Mouse (Mus musculus) layer of hippocampus, adult 2 months (tissue): ENCODE data around the gene Scn8a. TPM values are rescaled to one million over a fixed set of nuclear protein-coding genes. Genes with fewer than 3 reads are reported as not detected.

Experiments used
- DNase-seq, 2 experiments: peaks; one replicate each; pipeline ENCODE4 v3.0.0; 2022; ENCODE audit warnings: low spot score in 2 of 2
- H3K27ac ChIP-seq: fragments of 200-600 bp; 2 replicates; pipeline ENCODE4 v1.8.1; 2022
- H3K4me3 ChIP-seq: fragments of 200-600 bp; 2 replicates; pipeline ENCODE4 v1.8.1; 2022; ENCODE audit warnings: mild to moderate bottlenecking
- CTCF ChIP-seq: fragments of 200-600 bp; conservative IDR thresholded peaks from 2 replicates; pipeline ENCODE4 v1.8.1; 2022; ENCODE audit warnings: antibody characterized with exemption, mild to moderate bottlenecking, moderate library complexity
- total RNA-seq, 2 experiments: library from RNA; stranded (reverse); gene quantifications; 2 replicates each; pipeline ENCODE4 v1.2.3; 2021

Gene Scn8a
- total RNA-seq, 2 experiments from 2014 or later = 245 to 263 TPM

DNA sequence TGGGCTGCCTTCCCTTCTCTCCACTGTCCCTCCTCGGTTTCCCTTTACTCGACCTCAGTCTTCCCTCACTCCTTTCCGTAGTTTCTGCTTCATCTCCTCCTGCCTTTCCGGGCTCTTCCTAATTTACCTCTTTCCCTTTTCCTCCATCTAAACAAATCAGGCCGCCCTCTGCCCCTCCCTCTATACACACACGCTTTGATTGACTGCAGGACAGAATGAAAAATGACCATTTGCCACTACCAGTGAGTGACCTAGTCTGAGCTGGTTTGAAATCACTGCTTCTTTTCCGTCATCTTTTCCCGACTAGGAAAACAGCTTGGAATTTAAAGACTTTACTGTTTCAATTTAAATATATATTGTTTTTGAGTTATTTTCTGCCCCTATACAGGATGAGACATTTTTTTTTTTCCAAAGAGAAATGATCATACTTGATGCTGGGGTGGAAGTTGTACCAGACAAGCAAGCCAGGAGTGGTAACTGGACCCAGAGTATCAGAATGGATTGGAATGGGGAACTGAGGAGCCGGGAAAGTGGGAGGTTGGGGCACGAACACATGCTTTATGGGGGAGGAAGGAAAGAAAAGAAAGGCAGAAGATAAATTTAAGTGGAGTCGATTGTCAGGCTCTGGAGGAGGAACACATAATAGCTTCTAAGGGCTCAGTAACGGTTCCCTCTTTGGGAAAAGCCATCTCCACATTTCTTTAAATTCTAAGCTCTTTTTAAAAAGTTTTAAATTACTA is 114.7 kb downstream of the Scn8a start:
- no peak for DNase-seq
- peak overlapping the region; percentile 44 for H3K4me3 ChIP-seq
- H3K27ac ChIP-seq = peak overlapping the region; percentile 86
- no peak for TF ChIP-seq CTCF

DNA sequence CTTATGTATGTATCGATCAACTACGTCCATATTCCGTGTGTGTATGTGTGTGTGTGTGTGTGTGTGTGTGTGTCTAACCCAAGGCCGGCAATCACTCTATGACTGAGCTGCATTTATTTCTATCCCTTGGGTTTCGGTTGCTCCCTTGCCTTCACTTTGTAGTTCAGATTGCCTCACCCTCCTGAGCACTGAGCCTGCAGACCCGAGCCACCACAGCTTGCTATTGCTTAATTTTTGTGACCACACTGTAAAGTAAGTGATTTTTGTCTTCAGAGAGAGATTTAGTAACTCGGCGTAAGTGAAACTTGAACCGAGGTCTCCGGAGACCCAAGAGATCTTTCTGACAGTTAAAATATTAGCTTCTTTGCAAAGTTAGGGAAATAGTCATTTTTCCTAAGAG is 116.8 kb downstream of the Scn8a start:
- no peak for TF ChIP-seq CTCF

DNA sequence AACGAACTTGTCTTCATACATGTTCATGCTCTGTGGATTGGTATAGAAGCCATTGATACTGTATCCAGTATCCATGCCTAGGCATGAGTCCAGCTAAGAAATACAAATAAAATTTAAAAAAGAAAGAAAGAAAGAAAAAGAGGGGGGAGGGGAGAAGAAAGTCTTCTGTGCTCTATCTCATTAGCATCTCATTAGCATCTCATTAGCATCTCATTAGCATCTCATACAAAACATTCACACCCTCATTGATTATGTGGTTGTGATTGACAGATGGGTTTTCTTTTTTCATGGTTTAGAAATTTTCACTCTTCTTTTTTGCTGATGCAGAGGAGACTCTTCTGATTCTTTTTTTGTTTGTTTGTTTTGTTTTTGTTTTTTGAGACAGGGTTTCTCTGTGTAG is 117.4 kb downstream of the Scn8a start:
- no peak for TF ChIP-seq CTCF
- no peak overlapping the region for H3K27ac ChIP-seq
- H3K4me3 ChIP-seq = no peak overlapping the region
- DNase-seq = no peak

More for the DNA sequence above, 116.8 kb downstream of the Scn8a start:
- no peak for DNase-seq
- no peak overlapping the region for H3K27ac ChIP-seq
- no peak overlapping the region for H3K4me3 ChIP-seq

DNA sequence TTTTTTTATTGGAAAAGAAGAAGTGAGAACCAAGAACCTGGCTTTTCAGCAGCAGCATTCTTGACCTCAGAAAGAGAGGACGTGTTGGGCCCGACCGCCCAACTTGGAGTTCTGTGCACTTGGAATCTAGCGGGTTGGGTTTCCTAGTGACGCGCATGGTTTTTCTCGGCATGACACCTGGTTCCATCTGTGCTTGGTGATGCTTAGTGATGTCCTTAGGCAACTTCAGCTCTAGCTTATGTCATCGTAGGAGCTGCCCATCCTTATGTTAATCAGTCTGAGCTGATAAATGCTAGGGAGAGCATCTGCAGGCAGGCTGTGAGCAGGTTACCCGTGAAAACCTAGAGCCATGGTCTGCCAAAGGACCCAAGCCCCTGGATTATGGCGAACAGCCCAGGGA is 120.6 kb downstream of the Scn8a start:
- H3K27ac ChIP-seq = peak overlapping the region; percentile 25; the same call in 1 of the 2 replicates
- peak in 1 of 2 experiments; percentile 37 for DNase-seq
- TF ChIP-seq CTCF = no peak

DNA sequence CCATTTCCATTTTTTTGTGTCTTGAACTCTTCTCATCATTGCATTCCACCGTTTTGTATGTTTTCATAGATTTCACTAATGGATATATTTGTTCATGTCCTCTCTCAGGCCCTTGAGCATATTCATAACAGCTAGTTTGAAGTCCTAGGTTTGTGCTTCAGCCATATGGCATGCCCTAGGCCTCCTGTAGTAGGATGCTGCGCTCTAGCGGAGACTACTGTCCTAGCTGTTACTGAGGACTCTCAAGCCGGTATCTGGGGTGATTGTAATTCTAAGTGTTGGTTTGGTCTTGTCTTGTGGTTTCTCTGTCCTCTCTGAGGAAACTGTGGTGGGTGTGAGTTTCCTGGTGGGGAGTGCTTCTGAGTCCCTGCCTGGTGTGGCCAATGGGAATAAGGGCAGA is 127.4 kb downstream of the Scn8a start:
- TF ChIP-seq CTCF = peak; percentile 83
- Histone ChIP-seq H3K4me3 (no peak overlapping the region), H3K27ac (0 out of 2 replicates have a peak overlapping the region, but pooled peaks have one; percentile 41)
- DNase-seq = peak; percentile 32 to 48

More for the DNA sequence above, 120.6 kb downstream of the Scn8a start:
- no peak overlapping the region for H3K4me3 ChIP-seq

DNA sequence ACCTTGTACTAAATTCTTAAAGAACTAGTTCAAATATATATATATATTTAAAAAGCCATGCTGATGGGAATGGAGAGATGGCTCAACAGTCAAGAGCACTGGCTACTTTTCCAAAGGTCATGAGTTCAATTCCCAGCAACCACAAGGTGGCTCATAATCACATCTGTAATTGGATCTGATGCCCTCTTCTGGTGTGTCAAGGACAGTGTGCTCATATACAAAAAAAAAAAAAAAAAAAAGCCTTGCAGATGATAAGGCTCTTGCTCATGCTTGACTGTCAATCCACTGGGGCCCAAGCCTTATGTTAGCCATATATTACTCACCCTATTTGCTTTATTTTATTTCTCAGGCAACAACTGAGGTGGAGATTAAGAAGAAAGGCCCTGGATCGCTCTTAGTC is 132.0 kb downstream of the Scn8a start:
- Histone ChIP-seq H3K4me3 (no peak overlapping the region), H3K27ac (no peak overlapping the region)
- no peak for DNase-seq
- TF ChIP-seq CTCF = peak; percentile 52

DNA sequence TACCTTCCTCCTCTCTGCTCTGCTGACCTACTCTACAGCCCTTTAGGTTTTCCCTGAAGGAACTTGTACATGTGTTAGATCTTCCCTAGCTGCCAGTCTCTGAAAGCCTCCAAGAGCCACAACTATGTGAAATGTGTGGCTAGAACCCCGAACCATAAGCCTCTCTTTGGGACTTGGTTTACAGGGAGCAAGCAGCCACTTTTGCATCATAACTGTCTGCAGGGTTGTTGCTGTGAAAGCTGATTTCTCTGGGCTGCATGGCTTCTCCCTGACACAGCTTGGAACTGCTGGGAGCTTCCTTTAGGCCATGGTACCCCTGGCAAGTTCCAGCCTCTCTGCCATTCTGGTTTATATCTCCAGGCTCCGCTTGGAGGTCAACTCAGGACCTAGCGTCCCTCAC is 132.8 kb downstream of the Scn8a start:
- TF ChIP-seq CTCF = no peak
- H3K27ac ChIP-seq = 0 out of 2 replicates have a peak overlapping the region, but pooled peaks have one; percentile 7
- no peak for DNase-seq
- no peak overlapping the region for H3K4me3 ChIP-seq

DNA sequence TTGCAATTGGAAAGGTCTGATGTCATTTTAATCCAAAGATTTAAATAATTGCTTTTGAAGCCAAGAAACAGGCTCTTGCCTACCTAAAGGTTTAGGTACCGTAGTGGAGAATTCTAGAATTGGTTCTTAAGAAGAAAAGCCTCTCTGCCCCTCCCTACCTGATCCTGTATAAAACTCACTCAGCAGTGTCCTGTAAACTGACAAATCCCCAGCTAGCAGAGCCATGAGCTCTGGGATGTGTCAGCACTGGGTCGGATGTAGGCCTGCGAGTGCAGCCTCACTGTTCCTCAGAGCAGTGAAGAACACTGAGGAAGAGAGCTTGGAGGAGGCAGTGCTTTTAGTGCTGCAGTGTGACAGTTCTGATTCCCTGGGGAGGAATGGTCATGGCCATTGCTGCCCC is 134.9 kb downstream of the Scn8a start:
- Histone ChIP-seq H3K4me3 (no peak overlapping the region), H3K27ac (peak overlapping the region; percentile 44; the same call in 1 of the 2 replicates)
- no peak for DNase-seq
- no peak for TF ChIP-seq CTCF

DNA sequence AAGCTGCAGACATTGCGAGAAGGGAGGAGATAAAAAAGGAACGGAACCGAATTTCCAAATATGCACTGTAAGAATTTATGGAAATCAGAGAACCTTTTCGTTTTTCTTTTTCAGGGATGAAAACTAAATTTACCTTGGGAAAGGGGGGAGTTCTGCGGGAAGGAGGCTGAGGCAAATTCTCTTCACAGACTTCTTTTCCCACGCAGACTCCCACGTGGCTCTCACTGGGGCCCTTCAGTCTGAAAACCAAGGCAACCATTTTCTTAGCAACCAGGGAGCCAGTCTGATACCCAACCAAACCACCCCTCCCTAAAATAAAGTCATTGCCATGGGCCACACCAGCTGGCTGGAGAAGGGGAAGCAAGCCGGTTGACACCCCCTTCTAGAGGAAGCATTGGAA is 136.1 kb downstream of the Scn8a start:
- no peak overlapping the region for H3K4me3 ChIP-seq
- peak in 1 of 2 experiments; percentile 64 for DNase-seq
- TF ChIP-seq CTCF = no peak
- peak overlapping the region; percentile 44 for H3K27ac ChIP-seq

DNA sequence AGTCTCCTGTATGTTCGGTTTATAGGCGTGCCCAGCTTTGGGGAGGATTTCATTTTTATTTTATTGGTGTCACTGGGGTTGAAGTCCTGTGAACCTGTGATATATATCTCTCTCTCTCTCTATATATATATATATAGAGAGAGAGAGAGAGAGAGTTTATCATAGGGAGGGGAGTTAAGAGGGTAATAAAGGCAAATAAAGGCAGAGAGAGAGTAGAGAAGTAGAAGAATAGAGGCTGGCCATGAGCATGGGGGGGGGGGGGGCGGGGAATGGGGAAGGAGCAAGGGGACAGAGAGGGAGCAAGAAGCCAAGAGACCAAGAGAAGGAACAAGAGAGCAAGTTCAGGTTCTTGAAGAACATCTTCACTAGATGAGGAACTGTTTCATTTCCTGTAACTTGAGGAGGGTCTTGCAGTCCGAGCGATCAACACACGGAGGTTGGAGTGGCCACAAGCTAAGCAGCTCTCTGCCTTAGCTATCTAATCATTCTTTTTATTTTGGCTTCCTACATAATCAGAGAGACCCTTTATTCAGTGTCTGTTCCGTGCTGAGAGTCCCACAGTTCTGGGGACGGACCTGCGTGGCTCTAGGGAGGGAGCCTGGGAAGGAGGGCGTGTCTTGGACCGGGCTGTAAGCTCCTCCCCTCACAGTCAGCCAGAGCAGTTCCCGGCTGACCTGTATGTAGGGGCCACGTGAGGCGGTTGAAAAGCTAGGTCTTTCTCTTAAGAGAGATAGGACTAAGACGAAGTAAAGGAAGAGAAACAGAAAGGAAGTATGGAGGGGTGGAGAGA is 136.8 kb downstream of the Scn8a start:
- peak overlapping the region; percentile 29 for H3K4me3 ChIP-seq
- DNase-seq = no peak
- no peak for TF ChIP-seq CTCF
- peak overlapping the region; percentile 61 for H3K27ac ChIP-seq

DNA sequence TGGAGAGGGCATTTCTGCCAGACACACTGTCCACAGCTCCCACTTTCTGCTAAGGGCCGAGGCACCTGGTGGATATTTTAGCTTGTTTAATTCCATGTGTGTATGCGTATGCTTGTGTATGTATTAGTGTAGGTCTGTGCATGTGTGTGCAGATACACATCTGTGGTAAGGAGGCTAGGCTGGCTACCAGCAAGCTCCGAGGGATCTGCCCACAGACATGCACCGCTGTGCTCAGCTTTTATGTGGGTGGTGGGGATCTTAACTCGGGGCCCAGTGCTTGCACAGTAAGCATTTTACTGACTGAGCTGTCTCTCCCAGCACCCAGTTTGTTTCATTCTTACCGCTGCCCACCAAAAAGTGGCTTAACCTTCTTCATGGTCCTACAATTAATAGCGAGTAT is 137.6 kb downstream of the Scn8a start:
- no peak overlapping the region for H3K4me3 ChIP-seq
- no peak for DNase-seq
- H3K27ac ChIP-seq = peak overlapping the region; percentile 61

DNA sequence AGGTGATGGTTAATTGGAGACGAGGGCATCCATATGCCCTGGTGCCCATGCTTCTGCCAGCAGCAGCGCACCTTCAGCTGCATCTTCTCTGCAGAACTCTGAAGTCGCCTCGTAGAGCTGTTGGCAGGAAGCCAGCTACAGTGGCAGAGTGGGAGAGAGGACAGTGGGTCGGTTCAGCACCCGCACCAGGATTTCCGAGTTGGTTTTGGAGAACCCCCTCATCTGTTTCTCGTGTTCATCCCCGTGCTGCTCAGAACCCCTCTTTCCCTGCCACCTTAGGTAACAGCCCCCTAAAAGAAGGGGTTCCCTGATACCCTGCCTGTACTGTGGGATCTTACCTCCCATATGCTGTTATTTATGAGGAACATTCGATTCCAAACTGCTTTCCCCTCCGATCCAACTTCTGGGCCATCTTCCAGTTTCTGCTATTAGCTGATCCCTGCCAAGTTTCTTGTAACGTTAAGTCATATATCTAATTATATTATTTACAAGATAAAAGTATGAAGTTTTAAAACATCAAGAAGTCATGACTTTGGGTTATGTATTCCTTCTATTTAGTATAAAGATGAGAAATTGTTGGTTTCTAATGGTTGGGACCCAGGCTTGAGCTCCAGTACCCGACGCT is 138.8 kb downstream of the Scn8a start:
- H3K4me3 ChIP-seq = no peak overlapping the region
- TF ChIP-seq CTCF = no peak
- DNase-seq = peak in 1 of 2 experiments; percentile 61
- H3K27ac ChIP-seq = peak overlapping the region; percentile 61

More for the DNA sequence above, 137.6 kb downstream of the Scn8a start:
- no peak for TF ChIP-seq CTCF

DNA sequence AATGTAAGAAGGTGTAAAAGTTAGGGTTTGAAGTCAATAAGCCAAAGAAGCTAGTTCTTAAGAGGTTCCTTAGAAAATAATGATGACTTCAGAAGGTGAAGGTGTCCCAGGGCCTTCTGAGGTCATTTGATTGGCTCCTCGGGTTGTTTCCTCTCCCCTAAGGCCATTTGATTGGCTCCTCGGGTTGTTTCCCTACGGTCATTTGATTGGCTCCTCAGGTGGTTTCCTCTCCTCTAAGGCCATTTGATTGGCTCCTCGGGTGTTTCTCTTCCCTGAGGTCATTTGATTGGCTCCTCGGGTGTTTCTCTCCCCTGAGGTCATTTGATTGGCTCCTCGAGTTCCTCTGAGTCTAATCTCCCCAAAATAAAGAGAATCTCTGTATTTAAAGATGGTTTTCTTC is 141.7 kb downstream of the Scn8a start:
- DNase-seq = no peak

More for the DNA sequence above, 141.7 kb downstream of the Scn8a start:
- Histone ChIP-seq H3K27ac (no peak overlapping the region), H3K4me3 (no peak overlapping the region)
- no peak for TF ChIP-seq CTCF
